Mouse (Mus musculus) adrenal gland, postnatal 14 days (tissue): ENCODE data around the gene Gm11009. TPM values are rescaled to one million over a fixed set of nuclear protein-coding genes. Genes with fewer than 3 reads are reported as not detected.
"Not testable (repeated sequence)": the region's sequence is repeated elsewhere in the genome, so short reads cannot be mapped to it uniquely, and the experiment has no call there.

Experiments used
- DNase-seq: peaks from one replicate; pipeline ENCODE4 v3.0.0; 2021; ENCODE audit warnings: mixed read lengths
- long read RNA-seq, 2 experiments: library from polyadenylated mRNA; stranded (forward); transcript quantifications; one replicate each; pipeline ENCODE4 v2.0.0; 2021
- total RNA-seq: library from RNA; stranded (reverse); gene quantifications from 2 replicates; pipeline ENCODE4 v1.2.3, GENCODE M21; 2021

Gm11009 gene
- not detected in 2 replicates for total RNA-seq
- long read RNA-seq, experiment 1, result 0 reads
- long read RNA-seq, experiment 2, result 0 reads

GRCm38 (mm10) chr2:176319394-176319793 is at the start of gene Gm11009:
Gene Gm11009 (minus strand): TSS chr2:176319494.
- not testable (repeated sequence) for DNase-seq

Other genes starting within 250 kb of the Gm11009 start
- gene Gm2004, start 169.7 kb downstream of the Gm11009 start, total RNA-seq, result 4.6 and 13.4 TPM in 2 replicates
- 4.3 and 4.6 TPM in 2 replicates for gene 2210418O10Rik, start 92.9 kb downstream of the Gm11009 start, total RNA-seq
- gene Gm14435, start 104.1 kb upstream of the Gm11009 start, total RNA-seq, result 11.1 and 13.9 TPM in 2 replicates
- not detected in 2 replicates for gene Gm14434, start 167.3 kb upstream of the Gm11009 start, total RNA-seq
- not detected in 2 replicates for gene Zfp967, start 201.6 kb upstream of the Gm11009 start, total RNA-seq